In the genomic region with DNA sequence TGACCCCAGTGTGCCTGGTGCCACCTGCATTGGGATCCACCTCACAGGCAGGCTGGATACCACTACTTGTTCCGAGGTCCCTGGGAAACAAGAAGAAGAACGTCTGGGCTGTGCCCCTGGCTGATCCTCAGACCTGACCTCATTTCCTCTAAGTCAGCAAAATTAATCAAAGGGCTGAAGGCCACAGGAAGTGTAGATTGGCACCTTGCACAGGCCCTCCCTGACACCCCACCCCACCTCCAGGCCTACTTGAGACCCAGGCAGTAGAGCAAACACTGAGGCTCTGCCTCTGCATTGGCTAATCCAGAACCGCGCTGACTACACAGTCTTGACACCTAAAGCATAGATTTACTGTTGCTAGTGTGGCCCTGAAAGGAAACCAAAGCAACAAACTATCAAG, we compare ENCODE assay signal across 28 mouse cellular contexts. TPM values are rescaled to one million over a fixed set of nuclear protein-coding genes. Genes with fewer than 3 reads are reported as not detected.
DNase-seq lines count a peak whose midpoint lies in the region; ATAC-seq lines count a peak whose summit lies in the region.
"Had no signal": no experiment of that assay in that cellular context is flagged by ENCODE, and none has a peak within 500 bp of the region (broad histone marks: within the 10 kb centered on the region; RNA-seq: fewer than 3 reads in every experiment).

No protein-coding gene starts in this region.

- H3K27me3 ChIP-seq in liver, embryonic 13.5 days: no peaks in the 10 kb centered on the region
- H3K27me3 ChIP-seq in liver, embryonic 15.5 days: no peaks in the 10 kb centered on the region
- H3K27me3 ChIP-seq: forebrain, embryonic 12.5 days; limb, embryonic 13.5 days; neural tube, embryonic 12.5 days had no signal

- no peak overlapping the region for H3K27ac ChIP-seq in liver, embryonic 13.5 days
- H3K27ac ChIP-seq in brown adipose tissue, adult 24 weeks (replicated peaks; ENCODE audit: low read depth, low read length): peak overlapping the region; percentile 31
- no peak overlapping the region for H3K27ac ChIP-seq in liver, embryonic 15.5 days (replicated peaks)
- H3K27ac ChIP-seq: embryonic facial prominence, embryonic 12.5 days; forebrain, embryonic 12.5 days; hindbrain, embryonic 14.5 days; limb, embryonic 13.5 days; macrophage; midbrain, embryonic 13.5 days; neural tube, embryonic 12.5 days had no signal

- H3K4me1 ChIP-seq in liver, embryonic 13.5 days (replicated peaks): 0 out of 2 replicates have a peak, but pooled peaks cover 8% of the 10 kb centered on the region
- peaks cover 11% of the 10 kb centered on the region for H3K4me1 ChIP-seq in brown adipose tissue, adult 24 weeks (ENCODE audit: control insufficient read depth, insufficient read depth, insufficient read length, low read length)
- 0 out of 2 replicates have a peak, but pooled peaks cover 2% of the 10 kb centered on the region for H3K4me1 ChIP-seq in liver, embryonic 15.5 days (replicated peaks)
- H3K4me1 ChIP-seq: forebrain, embryonic 12.5 days; midbrain, embryonic 13.5 days; neural tube, embryonic 12.5 days had no signal

- peak overlapping the region; percentile 23; the same call in 1 of the 2 replicates for H3K4me2 ChIP-seq in liver, embryonic 13.5 days
- H3K4me2 ChIP-seq in liver, embryonic 15.5 days: peak overlapping the region; percentile 27
- H3K4me2 ChIP-seq: embryonic facial prominence, embryonic 12.5 days; forebrain, embryonic 12.5 days; hindbrain, embryonic 14.5 days; limb, embryonic 13.5 days; midbrain, embryonic 13.5 days; neural tube, embryonic 12.5 days had no signal

- no peak for DNase-seq in liver, embryonic 13.5 days
- no peak for DNase-seq in liver
- peak; percentile 38 to 51 for DNase-seq in natural killer cell, adult 2 months (ENCODE audit: low spot score in 2 of 2)
- DNase-seq in right cerebral cortex, postnatal 36 days (ENCODE audit: low spot score in 2 of 2): no peak
- DNase-seq: adrenal gland, postnatal 14 days; gastrocnemius, postnatal 25 days; heart, postnatal 36 days; kidney, adult 18-20 months; layer of hippocampus, adult 9-11 months; right cerebral cortex, postnatal 14 days; thymus, adult 18-20 months; thymus, postnatal 36 days had no signal

- no peak for ATAC-seq in liver, embryonic 13.5 days (ENCODE audit: low read depth)
- no peak for ATAC-seq in liver, embryonic 15.5 days (ENCODE audit: insufficient read depth)
- no peak for ATAC-seq in granulocyte monocyte progenitor cell, adult 5-6 weeks (replicated peaks; ENCODE audit: poor library complexity, severe bottlenecking)
- ATAC-seq: inflammation-experienced regulatory T-cells, adult 6 months; midbrain, embryonic 13.5 days had no signal

- no peak overlapping the region for H3K4me3 ChIP-seq in liver, embryonic 13.5 days (replicated peaks)
- peak overlapping the region; percentile 27; the same call in 1 of the 2 replicates for H3K4me3 ChIP-seq in brown adipose tissue, adult 24 weeks (ENCODE audit: insufficient read depth, low read depth, low read length)
- no peak overlapping the region for H3K4me3 ChIP-seq in liver, embryonic 15.5 days (replicated peaks)
- H3K4me3 ChIP-seq: embryonic facial prominence, embryonic 12.5 days; forebrain, embryonic 12.5 days; limb, embryonic 13.5 days; midbrain, embryonic 13.5 days; neural tube, embryonic 12.5 days had no signal

- H3K9ac ChIP-seq in liver, embryonic 13.5 days: no peak overlapping the region
- H3K9ac ChIP-seq in liver, embryonic 15.5 days: no peak overlapping the region
- H3K9ac ChIP-seq: embryonic facial prominence, embryonic 12.5 days; forebrain, embryonic 12.5 days; hindbrain, embryonic 14.5 days; limb, embryonic 13.5 days; midbrain, embryonic 13.5 days; neural tube, embryonic 12.5 days had no signal

- no peaks in the 10 kb centered on the region for H3K36me3 ChIP-seq in liver, embryonic 13.5 days
- H3K36me3 ChIP-seq in liver, embryonic 15.5 days (replicated peaks): no peaks in the 10 kb centered on the region
- H3K36me3 ChIP-seq: embryonic facial prominence, embryonic 12.5 days; forebrain, embryonic 12.5 days; limb, embryonic 13.5 days; midbrain, embryonic 13.5 days; neural tube, embryonic 12.5 days had no signal

- no peaks in the 10 kb centered on the region for H3K9me3 ChIP-seq in liver, embryonic 13.5 days (replicated peaks)
- H3K9me3 ChIP-seq in liver, embryonic 15.5 days (replicated peaks): no peaks in the 10 kb centered on the region
- H3K9me3 ChIP-seq: embryonic facial prominence, embryonic 12.5 days; forebrain, embryonic 12.5 days; limb, embryonic 13.5 days; midbrain, embryonic 13.5 days; neural tube, embryonic 12.5 days had no signal

- WGBS in liver, embryonic 13.5 days (ENCODE audit: insufficient replicate concordance): 35% methylated on average over 4 of the region's 4 CpGs
- WGBS in liver, embryonic 15.5 days (ENCODE audit: insufficient replicate concordance): 30% methylated on average over 4 of the region's 4 CpGs

RNA-seq across cellular contexts. Expression of a gene that starts 1.7 kb away (rescaled TPM):
- 1.7 TPM in 2 replicates for polyA plus RNA-seq in liver, embryonic 13.5 days (2015; fragmentation: Nextera tagmentation; extraction: Ambion mirVana)
- 20.1 and 23.7 TPM in 2 replicates for polyA plus RNA-seq in brown adipose tissue, adult 24 weeks (2012; ENCODE audit: insufficient read depth, insufficient read length, missing spikeins)
- 3.6 and 3.7 TPM in 2 replicates for polyA plus RNA-seq in liver, embryonic 15.5 days (2015; fragmentation: Nextera tagmentation; extraction: Ambion mirVana)
- not detected in 2 replicates for total RNA-seq in granulocyte monocyte progenitor cell, adult 5-6 weeks (2014; fragmentation: Nextera tagmentation)
- total RNA-seq in granulocyte monocyte progenitor cell, adult 5-6 weeks (2017): not detected in 2 replicates
- total RNA-seq: gastrocnemius, postnatal 25 days; left cerebral cortex, adult 18-20 months; left cerebral cortex, postnatal 25 days had no signal
- polyA plus RNA-seq: embryonic facial prominence, embryonic 12.5 days; forebrain, embryonic 12.5 days; hindbrain, embryonic 14.5 days; inflammation-experienced regulatory T-cells, adult 6 months; kidney, embryonic 16.5 days; limb, embryonic 13.5 days; lung, embryonic 16.5 days; macrophage; midbrain, embryonic 13.5 days; neural tube, embryonic 12.5 days; spleen, adult 2 months had no signal

RNA-seq across cellular contexts. Expression of a gene that starts 17.4 kb away (rescaled TPM):
- 0.08 TPM in 1 of 2 replicates, not detected in the other for polyA plus RNA-seq in liver, embryonic 13.5 days (2015; fragmentation: Nextera tagmentation; extraction: Ambion mirVana)
- polyA plus RNA-seq in brown adipose tissue, adult 24 weeks (2012; ENCODE audit: insufficient read depth, insufficient read length, missing spikeins): not detected in 2 replicates
- 0.03 TPM in 2 replicates for polyA plus RNA-seq in liver, embryonic 15.5 days (2015; fragmentation: Nextera tagmentation; extraction: Ambion mirVana)
- total RNA-seq in granulocyte monocyte progenitor cell, adult 5-6 weeks (2014; fragmentation: Nextera tagmentation): not detected in 2 replicates
- not detected in 2 replicates for total RNA-seq in granulocyte monocyte progenitor cell, adult 5-6 weeks (2017)
- total RNA-seq: left cerebral cortex, adult 18-20 months; left cerebral cortex, postnatal 25 days had no signal
- polyA plus RNA-seq: macrophage; spleen, adult 2 months had no signal

RNA-seq across cellular contexts. Expression of a gene that starts 45.0 kb away (rescaled TPM):
- polyA plus RNA-seq in liver, embryonic 13.5 days (2015; fragmentation: Nextera tagmentation; extraction: Ambion mirVana): 17.2 and 21.8 TPM in 2 replicates
- not detected in 2 replicates for polyA plus RNA-seq in brown adipose tissue, adult 24 weeks (2012; ENCODE audit: insufficient read depth, insufficient read length, missing spikeins)
- polyA plus RNA-seq in liver, embryonic 15.5 days (2015; fragmentation: Nextera tagmentation; extraction: Ambion mirVana): 11.8 and 13.2 TPM in 2 replicates
- total RNA-seq in granulocyte monocyte progenitor cell, adult 5-6 weeks (2014; fragmentation: Nextera tagmentation): not detected in 2 replicates
- total RNA-seq in granulocyte monocyte progenitor cell, adult 5-6 weeks (2017): 1.4 TPM in 1 of 2 replicates, not detected in the other
- polyA plus RNA-seq: inflammation-experienced regulatory T-cells, adult 6 months had no signal

Comparison
In these comparisons a context has a peak if more than half of its experiments do, and no peak if none do; other contexts are left out.
1. DNase-seq: peak in natural killer cell, adult 2 months (2 of 2); none in liver, embryonic 13.5 days (single experiment), liver (single experiment) and right cerebral cortex, postnatal 36 days (0 of 2).
2. RNA of a gene that starts 45.0 kb away (polyA plus RNA-seq): 17.2 to 21.8 TPM in liver, embryonic 13.5 days and 11.8 to 13.2 TPM in liver, embryonic 15.5 days; not detected in brown adipose tissue, adult 24 weeks; every median in the first group is over 10 times any median in the second.